Mouse (Mus musculus) heart, postnatal 14 days (tissue): ENCODE results near the gene Clec2g. TPM values are rescaled to one million over a fixed set of nuclear protein-coding genes. Genes with fewer than 3 reads are reported as not detected.
"Not testable (repeated sequence)": the region's sequence is repeated elsewhere in the genome, so short reads cannot be mapped to it uniquely, and the experiment has no call there.

Source experiments
- DNase-seq, 2 experiments: peaks; one replicate each; pipeline ENCODE4 v3.0.0; 2021 to 2022
- intact Hi-C: fragments of 180-260 bp; cut with DNase I; formaldehyde crosslinking; loops from one replicate; pipeline ENCODE4 v1.15.1; 2025
- microRNA-seq, 2 experiments: library from miRNA; unstranded; fragments of <30 nt; microRNA quantifications; one replicate each; pipeline ENCODE4 v1.2.0; 2021 to 2022
- total RNA-seq, 2 experiments: library from RNA; stranded (reverse); gene quantifications; 2 replicates each; pipeline ENCODE4 v1.2.3; 2021

Gene Clec2g
- total RNA-seq, 2 experiments from 2014 or later, result 2.7 to 3.4 TPM

DNA sequence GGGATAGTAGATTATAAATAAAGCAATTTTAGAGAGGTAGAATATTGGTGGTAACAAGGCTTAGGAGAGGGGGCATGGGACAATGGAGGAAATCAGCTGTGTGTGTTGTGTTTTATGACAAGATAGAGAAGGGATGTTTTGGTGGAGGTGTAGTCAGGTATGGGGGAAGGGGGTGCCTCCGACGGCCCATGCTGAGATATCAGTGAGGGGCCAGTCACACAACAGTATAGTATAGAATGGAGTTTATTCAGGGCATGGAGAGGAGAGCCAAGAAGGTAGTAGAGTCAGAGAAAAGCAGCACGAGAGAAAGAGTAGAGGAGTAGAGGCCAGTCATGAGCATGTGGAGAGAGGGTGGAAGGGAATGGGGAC is 76.3 kb downstream of the Clec2g start:
- no peak for DNase-seq
- intact Hi-C loops, result no loop called here

- intact Hi-C loops, DNase-seq: not testable (repeated sequence)
Observed at GRCm38 (mm10) chr6:129012012-129012411, 77.8 kb downstream of the Clec2g start.

- intact Hi-C loops, result no loop called here
- no peak for DNase-seq
Observed at GRCm38 (mm10) chr6:129012966-129013365, 78.8 kb downstream of the Clec2g start.

- intact Hi-C loops, result no loop called here
- DNase-seq, result no peak
Observed at GRCm38 (mm10) chr6:129013762-129014276, 79.6 kb downstream of the Clec2g start.

DNA sequence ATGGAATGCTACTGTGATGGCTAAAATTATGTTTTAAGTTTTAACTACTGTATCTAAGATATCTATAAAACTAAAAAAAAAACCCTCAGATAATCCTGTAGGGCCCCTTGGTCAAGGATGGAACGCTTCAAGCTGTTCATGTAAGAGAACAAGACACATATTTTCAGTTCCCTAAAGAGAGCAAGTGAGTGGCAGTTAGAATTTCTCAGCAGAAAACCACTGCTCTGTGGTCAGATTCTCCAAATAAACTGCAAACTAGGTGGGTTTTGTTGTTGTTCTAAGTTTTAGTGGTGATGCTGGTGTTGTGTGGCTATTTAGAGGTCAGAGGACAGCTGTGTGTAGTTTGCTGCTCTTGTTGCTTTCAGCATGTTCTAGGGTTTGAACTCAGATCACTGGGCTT is 80.2 kb downstream of the Clec2g start:
- intact Hi-C loops, result no loop called here
- no peak for DNase-seq

GRCm38 (mm10) chr6:129027451-129028248 is 93.5 kb downstream of the Clec2g start:
- intact Hi-C loops, result no loop called here

DNA sequence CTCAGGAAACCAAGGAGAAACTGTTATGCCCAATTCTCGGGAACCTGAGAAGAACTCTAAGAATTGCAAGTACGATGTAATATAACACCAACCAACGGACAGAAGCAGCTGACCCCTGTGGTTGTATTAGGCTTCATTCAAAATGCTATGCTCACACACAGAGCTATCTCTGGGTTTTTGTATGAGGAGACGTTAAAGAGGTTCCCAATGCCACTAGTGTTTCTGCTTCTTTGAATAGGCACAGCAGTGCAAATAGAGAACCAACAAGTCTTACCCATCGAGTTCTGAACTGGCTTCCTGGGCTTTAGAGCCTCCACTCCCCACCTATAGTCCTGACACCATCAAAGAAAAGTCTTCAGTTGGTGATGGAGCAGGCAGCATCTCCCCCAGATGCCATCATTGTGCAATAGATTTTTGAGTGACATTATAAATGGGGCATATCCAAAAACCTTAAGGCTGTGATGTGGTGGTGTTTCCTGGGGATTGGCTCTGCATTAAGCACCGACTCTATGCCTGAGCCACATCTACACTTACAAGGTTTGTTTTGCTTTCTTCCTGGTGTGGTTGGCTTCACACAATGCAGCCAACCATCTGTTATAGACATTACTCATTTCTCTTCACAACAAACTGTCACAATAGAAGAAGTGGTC is 96.1 kb downstream of the Clec2g start:
- DNase-seq, result no peak
- intact Hi-C loops, result loop anchor here (5.0 kb wide), 1 partner anchor 227 kb away; no protein-coding TSS in a partner anchor

More at GRCm38 (mm10) chr6:129027451-129028248, 93.5 kb downstream of the Clec2g start:
- DNase-seq, result no peak

GRCm38 (mm10) chr6:129030964-129031363 is 96.8 kb downstream of the Clec2g start:
- intact Hi-C loops, result loop anchor here (5.0 kb wide), 1 partner anchor 226 kb away; no protein-coding TSS in a partner anchor
- no peak for DNase-seq

DNA sequence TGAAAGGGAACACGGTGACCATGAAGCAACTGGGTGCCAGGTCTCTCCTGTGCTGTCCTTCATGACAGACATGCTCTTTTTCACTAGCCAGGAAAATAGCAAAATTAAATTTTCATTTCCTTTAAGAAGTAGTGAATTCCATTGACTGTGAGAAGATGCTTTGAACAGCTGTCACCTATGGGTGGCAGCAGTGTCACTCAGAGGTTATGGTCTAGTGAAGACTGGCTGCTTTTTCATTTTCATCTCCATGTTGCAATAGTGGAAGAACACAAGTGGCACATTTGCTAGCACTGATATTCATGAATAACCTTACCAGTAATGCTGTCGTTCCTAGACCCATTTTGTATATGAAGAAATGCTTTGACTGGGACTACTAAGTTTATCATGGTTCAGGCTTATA is 99.2 kb downstream of the Clec2g start:
- intact Hi-C loops, result loop anchor here (5.0 kb wide), 1 partner anchor 224 kb away; no protein-coding TSS in a partner anchor
- peak in 1 of 2 experiments; percentile 13 for DNase-seq

Small RNA genes within 50 kb of the gene (microRNA-seq; reads per million reads assigned to microRNA genes)
- 0 reads per million in 2 experiments for gene Gm27336
- gene Mir7649, result 0 reads per million in 2 experiments

Other genes starting within 250 kb of the Clec2g start
- not detected for gene Klrb1, start 211.3 kb upstream of the Clec2g start, total RNA-seq
- gene Klrb1c, start 145.2 kb upstream of the Clec2g start, total RNA-seq, result under 1 TPM in 1 of 2 experiments, not detected in 1; 0.12 TPM
- not detected for gene Gm44511, start 108.1 kb upstream of the Clec2g start, total RNA-seq
- gene Klrb1b, start 108.0 kb upstream of the Clec2g start, total RNA-seq, result under 1 TPM in 1 of 2 experiments, not detected in 1; 0.17 TPM
- under 1 TPM; 0.19 to 0.68 TPM for gene Clec2i, start 46.8 kb upstream of the Clec2g start, total RNA-seq
- under 1 TPM; 0.45 to 0.93 TPM for gene BC035044, start 43.3 kb upstream of the Clec2g start, total RNA-seq
- gene Klrb1f, start 111.5 kb downstream of the Clec2g start, total RNA-seq, result under 1 TPM in 1 of 2 experiments, not detected in 1; 0.17 TPM
- under 1 TPM in 1 of 2 experiments, not detected in 1; 0.17 TPM for gene Clec2e, start 166.5 kb downstream of the Clec2g start, total RNA-seq
- 10 to 100 TPM; 43.5 to 46.0 TPM for gene Clec2d, start 246.2 kb downstream of the Clec2g start, total RNA-seq